Mouse (Mus musculus): ENCODE data around the gene Pyroxd1.

GRCm38 (mm10) chr6:142347431-142348385, 2.3 kb downstream of the Pyroxd1 start:
- TF ChIP-seq CTCF (IDR thresholded peaks at IDR 0.05) (no peak), EP300 (IDR thresholded peaks at IDR 0.05) (no peak)

Data from lung, postnatal 0 days (tissue).